Mouse (Mus musculus) adrenal gland, adult 10 weeks (tissue): Measurements from ENCODE around the gene Skint8. TPM values are rescaled to one million over a fixed set of nuclear protein-coding genes. Genes with fewer than 3 reads are reported as not detected.

ENCODE experiments used
- polyA plus RNA-seq: library from polyadenylated mRNA; stranded (reverse); fragments of 350-450 nt; fragmentation: Illumina TruSeq; extraction: RNeasy Lipid Tissue Mini Kit (QIAGEN cat#74804); gene quantifications from one replicate; pipeline ENCODE4 v1.2.3, GENCODE M21; 2014; ENCODE audit warnings: low read depth, low replicate concordance

The Skint8 gene
- not detected for polyA plus RNA-seq

GRCm38 (mm10) chr4:111919092-111919491 lies at the start of gene Skint8:
Skint8 (plus strand) TSS chr4:111919392.

GRCm38 (mm10) chr4:111902775-111903174 lies 16.4 kb upstream of the Skint8 start, which contains the start of gene Slc5a9:
Slc5a9 (minus strand) TSS chr4:111902918.

GRCm38 (mm10) chr4:111972623-111973022 lies 53.4 kb downstream of the Skint8 start, which contains the start of gene Skint7:
Skint7 (plus strand) TSS chr4:111972923.

Other genes with a start within 250 kb of the Skint8 start
- gene Spata6, start 199.4 kb upstream of the Skint8 start, polyA plus RNA-seq: 45.6 TPM
- not detected for gene Slc5a9, start 16.5 kb upstream of the Skint8 start, polyA plus RNA-seq
- gene Skint7, start 53.5 kb downstream of the Skint8 start, polyA plus RNA-seq: not detected
- gene Skint1, start 86.9 kb downstream of the Skint8 start, polyA plus RNA-seq: not detected
- gene Skint4, start 152.6 kb downstream of the Skint8 start, polyA plus RNA-seq: not detected